Mouse (Mus musculus): Measurements from ENCODE around the gene Olfr420. TPM values are rescaled to one million over a fixed set of nuclear protein-coding genes. Genes with fewer than 3 reads are reported as not detected.

Gene Olfr420
- polyA plus RNA-seq, 1 experiment from 2014 or later, result not detected

- ATAC-seq (ENCODE audit: insufficient read depth, low FRiP score), result no peak
- H3K4me1 ChIP-seq (ENCODE audit: control insufficient read depth, insufficient read depth, low read length), result no peaks in the 10 kb centered on the region
- H3K9ac ChIP-seq (ENCODE audit: low read length), result no peak overlapping the region
- H3K27ac ChIP-seq (ENCODE audit: low read length), result no peak overlapping the region
- H3K4me3 ChIP-seq (replicated peaks; ENCODE audit: low read length), result no peak overlapping the region
- no peaks in the 10 kb centered on the region for H3K36me3 ChIP-seq (ENCODE audit: control insufficient read depth, insufficient read depth, low read length)
- no peaks in the 10 kb centered on the region for H3K27me3 ChIP-seq (ENCODE audit: control insufficient read depth, insufficient read depth, low read length)
- no peaks in the 10 kb centered on the region for H3K9me3 ChIP-seq (replicated peaks; ENCODE audit: control insufficient read depth, low read length)
- H3K4me2 ChIP-seq (ENCODE audit: low read depth, low read length), result no peak overlapping the region
Observed at GRCm38 (mm10) chr1:174169024-174169423, 13.6 kb downstream of the Olfr420 start.

- no peak overlapping the region for H3K27ac ChIP-seq (ENCODE audit: low read length)
- no peaks in the 10 kb centered on the region for H3K27me3 ChIP-seq (ENCODE audit: control insufficient read depth, insufficient read depth, low read length)
- H3K4me1 ChIP-seq (ENCODE audit: control insufficient read depth, insufficient read depth, low read length), result no peaks in the 10 kb centered on the region
- no peaks in the 10 kb centered on the region for H3K36me3 ChIP-seq (ENCODE audit: control insufficient read depth, insufficient read depth, low read length)
- ATAC-seq (ENCODE audit: insufficient read depth, low FRiP score), result no peak
- H3K9ac ChIP-seq (ENCODE audit: low read length), result no peak overlapping the region
- 51% methylated on average over 5 of the region's 5 CpGs for WGBS
- no peak overlapping the region for H3K4me3 ChIP-seq (replicated peaks; ENCODE audit: low read length)
- H3K9me3 ChIP-seq (replicated peaks; ENCODE audit: control insufficient read depth, low read length), result no peaks in the 10 kb centered on the region
- no peak overlapping the region for H3K4me2 ChIP-seq (ENCODE audit: low read depth, low read length)
Observed at GRCm38 (mm10) chr1:174170706-174171501, 15.5 kb downstream of the Olfr420 start.

- no peaks in the 10 kb centered on the region for H3K9me3 ChIP-seq (replicated peaks; ENCODE audit: control insufficient read depth, low read length)
- H3K36me3 ChIP-seq (ENCODE audit: control insufficient read depth, insufficient read depth, low read length), result no peaks in the 10 kb centered on the region
- no peak; the same call in 1 of the 2 replicates for ATAC-seq (ENCODE audit: insufficient read depth, low FRiP score)
- no peak overlapping the region for H3K4me3 ChIP-seq (replicated peaks; ENCODE audit: low read length)
- H3K27me3 ChIP-seq (ENCODE audit: control insufficient read depth, insufficient read depth, low read length), result no peaks in the 10 kb centered on the region
- 28% methylated on average over 2 of the region's 2 CpGs for WGBS
- H3K9ac ChIP-seq (ENCODE audit: low read length), result no peak overlapping the region
- no peaks in the 10 kb centered on the region for H3K4me1 ChIP-seq (ENCODE audit: control insufficient read depth, insufficient read depth, low read length)
- no peak overlapping the region for H3K27ac ChIP-seq (ENCODE audit: low read length)
- H3K4me2 ChIP-seq (ENCODE audit: low read depth, low read length), result no peak overlapping the region
Observed at GRCm38 (mm10) chr1:174171537-174171936, 16.1 kb downstream of the Olfr420 start.

DNA sequence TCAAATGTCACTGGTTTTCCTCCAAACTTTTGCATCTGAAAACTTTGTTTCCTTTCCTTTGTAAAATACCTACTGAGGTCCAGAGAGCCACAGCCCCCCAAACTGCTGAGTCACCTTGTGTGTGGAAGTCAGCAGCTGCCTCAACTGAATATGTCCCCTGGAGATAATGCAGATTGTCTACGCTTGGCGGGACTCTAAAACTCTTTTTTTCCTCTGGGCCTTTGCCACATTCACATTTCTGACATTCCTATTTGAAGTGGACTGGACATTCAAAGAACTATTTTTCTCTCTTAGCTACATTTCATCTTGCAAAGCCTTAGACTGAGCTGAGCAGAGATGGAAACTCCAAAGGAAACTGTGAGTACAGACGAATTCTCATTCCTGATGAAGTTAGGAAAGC lies 17.2 kb downstream of the Olfr420 start, which contains the start of gene Spta1:
Gene Spta1, plus strand, starts transcription at position 172 of the 400 bp plus-strand sequence.
- Histone ChIP-seq H3K27ac (ENCODE audit: low read length) (no peak within 1 kb of the TSS), H3K4me2 (ENCODE audit: low read depth, low read length) (no peak within 1 kb of the TSS), H3K9me3 (replicated peaks; ENCODE audit: control insufficient read depth, low read length) (no peaks in the 10 kb centered on the region), H3K4me1 (ENCODE audit: control insufficient read depth, insufficient read depth, low read length) (no peaks in the 10 kb centered on the region), H3K4me3 (replicated peaks; ENCODE audit: low read length) (no peak within 1 kb of the TSS), H3K9ac (ENCODE audit: low read length) (no peak within 1 kb of the TSS), H3K36me3 (ENCODE audit: control insufficient read depth, insufficient read depth, low read length) (no peaks in the 10 kb centered on the region), H3K27me3 (ENCODE audit: control insufficient read depth, insufficient read depth, low read length) (no peaks in the 10 kb centered on the region)
- no peak for ATAC-seq (ENCODE audit: insufficient read depth, low FRiP score)
- WGBS, result 35% methylated on average over 3 of the region's 3 CpGs

GRCm38 (mm10) chr1:174204699-174205098 lies 49.3 kb downstream of the Olfr420 start:
- no peak for ATAC-seq (ENCODE audit: insufficient read depth, low FRiP score)
- no peak overlapping the region for H3K27ac ChIP-seq (ENCODE audit: low read length)
- H3K27me3 ChIP-seq (ENCODE audit: control insufficient read depth, insufficient read depth, low read length), result no peaks in the 10 kb centered on the region
- no peaks in the 10 kb centered on the region for H3K4me1 ChIP-seq (ENCODE audit: control insufficient read depth, insufficient read depth, low read length)
- 67% methylated on average over 7 of the region's 7 CpGs for WGBS
- no peaks in the 10 kb centered on the region for H3K9me3 ChIP-seq (replicated peaks; ENCODE audit: control insufficient read depth, low read length)
- no peak overlapping the region for H3K9ac ChIP-seq (ENCODE audit: low read length)
- no peak overlapping the region for H3K4me2 ChIP-seq (ENCODE audit: low read depth, low read length)
- H3K36me3 ChIP-seq (ENCODE audit: control insufficient read depth, insufficient read depth, low read length), result no peaks in the 10 kb centered on the region
- H3K4me3 ChIP-seq (replicated peaks; ENCODE audit: low read length), result no peak overlapping the region

Other genes starting within 250 kb of the Olfr420 start
- gene Ifi211, start 242.6 kb upstream of the Olfr420 start, polyA plus RNA-seq (2015; fragmentation: Nextera tagmentation; extraction: Ambion mirVana), result 1.1 and 1.5 TPM in 2 replicates
- gene Mndal, start 213.1 kb upstream of the Olfr420 start, polyA plus RNA-seq (2015; fragmentation: Nextera tagmentation; extraction: Ambion mirVana), result 4.8 and 5.4 TPM in 2 replicates
- gene Ifi203, start 213.0 kb upstream of the Olfr420 start, polyA plus RNA-seq (2015; fragmentation: Nextera tagmentation; extraction: Ambion mirVana), result 1.8 and 1.9 TPM in 2 replicates
- 2.2 and 2.3 TPM in 2 replicates for gene Ifi202b, start 172.9 kb upstream of the Olfr420 start, polyA plus RNA-seq (2015; fragmentation: Nextera tagmentation; extraction: Ambion mirVana)
- 0.44 and 0.81 TPM in 2 replicates for gene Ifi205, start 123.8 kb upstream of the Olfr420 start, polyA plus RNA-seq (2015; fragmentation: Nextera tagmentation; extraction: Ambion mirVana)
- gene Olfr433, start 114.9 kb upstream of the Olfr420 start, polyA plus RNA-seq (2015; fragmentation: Nextera tagmentation; extraction: Ambion mirVana), result 0.04 TPM in 1 of 2 replicates, not detected in the other
- gene Olfr432, start 106.4 kb upstream of the Olfr420 start, polyA plus RNA-seq (2015; fragmentation: Nextera tagmentation; extraction: Ambion mirVana), result not detected in 2 replicates
- not detected in 2 replicates for gene Olfr430, start 89.0 kb upstream of the Olfr420 start, polyA plus RNA-seq (2015; fragmentation: Nextera tagmentation; extraction: Ambion mirVana)
- gene Olfr429, start 71.3 kb upstream of the Olfr420 start, polyA plus RNA-seq (2015; fragmentation: Nextera tagmentation; extraction: Ambion mirVana), result not detected in 2 replicates
- not detected in 2 replicates for gene Olfr427, start 58.7 kb upstream of the Olfr420 start, polyA plus RNA-seq (2015; fragmentation: Nextera tagmentation; extraction: Ambion mirVana)
- gene Olfr231, start 34.5 kb upstream of the Olfr420 start, polyA plus RNA-seq (2015; fragmentation: Nextera tagmentation; extraction: Ambion mirVana), result not detected in 2 replicates
- not detected in 2 replicates for gene Olfr424, start 24.1 kb upstream of the Olfr420 start, polyA plus RNA-seq (2015; fragmentation: Nextera tagmentation; extraction: Ambion mirVana)
- 1.5 and 2.4 TPM in 2 replicates for gene Spta1, start 17.1 kb downstream of the Olfr420 start, polyA plus RNA-seq (2015; fragmentation: Nextera tagmentation; extraction: Ambion mirVana)
- not detected in 2 replicates for gene Olfr419, start 96.4 kb downstream of the Olfr420 start, polyA plus RNA-seq (2015; fragmentation: Nextera tagmentation; extraction: Ambion mirVana)
- 0.50 and 1.3 TPM in 2 replicates for gene Mptx1, start 174.9 kb downstream of the Olfr420 start, polyA plus RNA-seq (2015; fragmentation: Nextera tagmentation; extraction: Ambion mirVana)
- gene Olfr417, start 209.5 kb downstream of the Olfr420 start, polyA plus RNA-seq (2015; fragmentation: Nextera tagmentation; extraction: Ambion mirVana), result not detected in 2 replicates
- gene Olfr248, start 235.4 kb downstream of the Olfr420 start, polyA plus RNA-seq (2015; fragmentation: Nextera tagmentation; extraction: Ambion mirVana), result not detected in 2 replicates

Measured in stomach, embryonic 16.5 days (tissue).